Mouse (Mus musculus) cerebellum, adult 9-10 months (tissue): ENCODE results near the gene Nr1i3.

Source experiments
- DNase-seq: peaks from one replicate; pipeline ENCODE4 v3.0.0; 2022

The Nr1i3 gene

DNA sequence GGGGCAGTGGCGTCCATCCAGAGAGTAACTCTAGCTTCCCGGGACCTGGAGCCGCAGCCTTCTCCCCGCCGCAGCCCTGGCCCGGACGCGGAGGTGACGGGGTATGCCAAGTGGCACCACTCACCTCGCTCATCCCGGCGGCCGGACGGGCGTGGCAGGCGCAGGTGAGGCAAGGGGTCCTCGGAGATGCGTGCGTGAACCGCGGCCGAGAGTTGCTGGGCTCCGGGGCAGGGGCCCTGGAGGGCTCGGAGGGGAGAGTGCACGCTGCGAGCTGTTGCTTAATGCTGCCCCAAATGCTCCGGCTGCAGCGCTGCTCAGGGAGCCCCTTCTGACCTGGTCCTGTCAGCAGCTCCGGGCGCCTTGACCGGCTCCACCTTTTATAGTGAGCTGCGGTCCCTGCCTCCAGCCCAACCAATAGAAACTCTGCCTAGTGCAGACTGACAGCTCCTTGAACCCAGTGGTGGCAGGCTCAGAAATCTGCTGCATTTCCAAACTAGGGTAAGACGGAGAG lies 17.8 kb upstream of the Nr1i3 start, which contains the start of gene Pcp4l1:
Gene Pcp4l1 (minus strand): TSS at position 382 of the 511 bp plus-strand sequence.
- DNase-seq = peak; percentile 34

- DNase-seq = no peak
These were observed 14.2 kb upstream of the Nr1i3 start for GRCm38 (mm10) chr1:171199532-171199931.

DNA sequence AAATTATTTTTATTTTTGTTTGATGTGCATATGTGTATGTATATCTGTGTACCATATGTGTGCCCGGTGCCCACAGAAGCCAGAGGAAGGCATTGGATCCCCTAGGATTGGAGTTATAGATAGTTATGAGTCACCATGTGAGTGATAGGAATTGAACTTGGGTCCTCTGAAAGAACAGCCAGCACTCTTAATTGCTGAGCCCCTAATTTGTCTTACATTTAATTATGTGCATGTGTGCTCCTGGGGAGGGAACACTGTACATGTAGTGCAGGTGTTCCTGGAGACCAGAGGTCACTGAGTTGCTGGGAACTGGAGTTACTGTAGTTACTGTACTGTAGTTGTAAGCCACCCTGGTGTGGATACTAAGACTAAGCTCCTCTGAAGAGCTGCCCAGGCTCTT lies 13.0 kb upstream of the Nr1i3 start:
- no peak for DNase-seq

DNA sequence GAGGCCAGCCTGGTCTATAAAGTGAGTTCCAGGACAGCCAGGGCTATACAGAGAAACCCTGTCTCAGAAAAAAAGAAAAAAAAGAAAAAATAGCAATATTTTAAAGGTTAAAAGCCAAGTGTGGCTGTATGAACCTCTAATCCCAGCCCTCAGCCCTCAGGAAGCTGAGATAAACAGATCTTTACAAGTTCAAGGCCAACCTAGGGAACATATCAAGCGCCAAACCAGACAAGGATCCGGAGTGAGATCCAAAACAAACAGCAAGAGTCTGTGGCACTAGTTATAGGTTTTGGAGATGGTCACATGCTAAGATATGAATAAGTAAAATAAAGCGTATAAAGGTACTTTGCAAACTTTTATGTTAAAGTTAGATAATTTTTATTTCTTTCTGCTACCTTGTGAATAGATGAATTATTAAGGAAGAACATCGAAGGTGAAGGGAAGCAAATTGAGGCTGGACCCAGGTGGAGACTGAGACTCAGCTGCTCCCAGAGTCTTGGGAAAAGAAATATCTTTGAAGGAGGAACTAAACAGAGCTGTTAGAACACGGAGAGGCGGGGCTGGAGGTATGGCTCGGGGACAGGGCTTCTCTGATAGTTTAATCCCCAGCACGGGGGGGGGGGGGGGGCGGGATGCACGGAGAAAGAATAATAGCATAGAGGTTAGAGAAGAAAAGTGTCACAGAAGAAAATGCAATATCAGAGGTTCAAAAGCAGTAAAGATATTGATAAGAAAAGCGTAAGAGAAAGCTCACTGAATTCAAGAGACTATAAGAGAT lies 10.1 kb upstream of the Nr1i3 start:
- no peak for DNase-seq

- DNase-seq = no peak
These were observed 9.5 kb upstream of the Nr1i3 start for GRCm38 (mm10) chr1:171204249-171204644.

DNA sequence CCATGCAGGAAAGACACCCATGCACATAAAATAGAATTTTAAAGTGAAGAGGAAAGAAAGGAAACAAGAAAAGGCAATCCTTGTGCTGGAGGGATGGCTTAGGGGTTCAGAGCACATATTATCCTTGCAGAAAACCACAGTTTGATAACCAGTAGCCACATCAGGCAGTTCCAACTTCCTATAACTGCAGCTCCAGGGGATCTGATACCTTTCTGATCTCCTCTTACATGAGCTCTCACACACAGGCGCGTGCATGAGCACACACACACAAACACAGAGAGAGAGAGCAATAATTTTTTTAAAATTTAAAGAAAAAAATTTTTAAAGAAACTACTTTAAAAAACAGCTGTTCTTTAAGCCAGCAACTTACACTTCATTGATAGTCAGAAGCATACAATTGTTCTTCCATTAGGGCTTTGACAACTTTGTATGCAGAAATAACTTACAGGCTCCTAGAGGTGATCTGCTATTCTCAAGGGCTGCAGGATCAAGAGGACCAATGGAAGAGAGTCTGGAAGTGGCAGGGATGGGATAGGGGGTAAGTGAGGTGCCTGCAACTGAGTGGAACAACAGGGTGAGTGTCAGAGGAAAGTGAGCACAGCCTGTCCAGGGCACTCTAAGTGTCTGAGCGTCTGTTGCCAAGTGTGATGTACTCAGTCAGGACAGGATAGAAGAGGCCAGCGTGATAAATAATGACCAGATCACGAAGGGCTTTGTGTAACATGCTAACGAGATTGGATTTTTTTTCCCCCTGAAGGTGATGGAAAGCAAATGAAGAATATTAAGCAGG lies 7.9 kb upstream of the Nr1i3 start:
- DNase-seq = no peak

- no peak for DNase-seq
These were observed 4.4 kb upstream of the Nr1i3 start for GRCm38 (mm10) chr1:171209409-171209808.

DNA sequence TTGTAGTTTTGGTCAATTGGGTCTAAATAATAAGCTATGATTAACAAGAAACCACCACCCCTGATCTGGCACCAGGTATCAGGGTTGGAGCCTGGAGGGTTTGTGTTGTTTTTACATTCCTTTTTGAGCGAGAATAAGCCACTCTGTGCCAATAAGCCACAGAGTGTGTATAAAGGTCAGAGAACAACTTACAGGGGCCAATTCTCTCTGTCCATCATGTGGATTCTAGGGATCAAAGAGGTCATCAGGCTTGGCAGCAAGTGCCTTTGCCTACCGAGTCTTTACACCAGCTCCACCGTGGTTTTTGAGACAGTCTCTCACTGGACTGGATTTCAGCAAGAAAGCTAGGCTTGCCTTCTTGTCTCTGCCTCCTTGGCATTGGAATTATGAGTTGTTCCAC lies 916 bp upstream of the Nr1i3 start:
- DNase-seq = no peak

GRCm38 (mm10) chr1:171216241-171216955 lies 2.6 kb downstream of the Nr1i3 start:
- no peak for DNase-seq

DNA sequence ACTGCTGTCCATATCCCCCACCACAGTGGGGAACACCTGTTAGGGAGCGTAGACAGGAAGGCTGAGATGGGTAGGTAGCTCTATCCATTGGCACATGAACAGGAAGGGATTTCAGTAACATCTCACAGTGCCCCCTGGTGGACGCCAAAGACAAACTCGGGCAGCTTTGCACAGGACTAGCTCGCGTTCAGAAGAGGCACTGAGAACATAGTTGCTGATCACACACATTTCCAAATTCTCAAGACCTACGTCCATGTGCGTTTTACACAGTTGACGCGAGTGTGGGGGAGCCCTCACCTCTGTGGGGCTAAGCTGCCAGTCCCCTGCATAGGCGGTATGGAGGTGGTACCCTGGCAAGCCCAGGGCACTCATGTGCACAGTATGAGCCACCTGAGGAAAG lies 7.1 kb downstream of the Nr1i3 start:
- peak; percentile 88 for DNase-seq

DNA sequence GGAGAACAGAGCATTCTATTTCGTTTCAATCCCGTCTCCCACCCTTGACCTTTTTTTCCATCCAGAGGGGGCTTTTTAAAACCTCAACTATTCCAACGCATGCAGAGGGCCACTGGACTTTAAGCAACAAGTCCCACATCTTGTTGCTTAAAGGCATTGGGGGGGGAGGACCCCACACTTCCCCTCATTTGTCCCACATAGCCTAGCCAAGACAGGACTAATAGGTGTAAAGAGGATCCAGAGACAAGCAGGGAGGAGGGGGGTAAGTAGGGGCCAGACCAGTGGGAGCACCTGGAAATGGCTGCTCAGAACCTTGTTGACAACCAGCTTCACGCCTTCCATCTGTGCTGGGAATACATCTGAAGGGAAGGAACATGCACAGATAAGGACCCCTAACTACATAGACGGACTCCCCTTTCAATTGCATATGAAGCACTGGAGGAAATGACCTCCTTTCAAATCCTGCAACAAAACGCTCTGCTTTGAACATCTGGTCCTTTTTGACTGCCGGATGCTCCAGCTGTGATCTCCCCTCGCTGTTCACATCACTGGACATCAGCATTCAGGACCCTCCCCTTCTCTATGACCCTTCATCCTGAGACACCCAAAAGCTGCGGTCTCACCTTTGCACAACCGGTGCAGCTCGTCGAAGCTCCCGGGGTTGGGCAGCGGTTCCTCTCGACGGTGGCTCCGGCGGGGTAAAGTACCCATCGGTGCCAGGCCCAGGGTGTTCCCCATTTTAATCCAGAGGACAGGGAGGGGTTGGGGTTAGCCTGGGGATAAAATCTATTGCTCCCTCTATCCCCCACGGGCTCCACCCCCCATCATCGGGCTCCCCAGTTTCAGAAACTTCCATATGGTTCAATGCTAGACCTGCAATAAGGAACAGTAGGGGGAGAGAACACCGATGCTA lies 7.8 kb downstream of the Nr1i3 start:
- peak; percentile 58 for DNase-seq

- peak; percentile 99 for DNase-seq
These were observed 8.7 kb downstream of the Nr1i3 start, which contains the start of gene Tomm40l for GRCm38 (mm10) chr1:171222238-171223155. TSS of gene Tomm40l (minus strand) at chr1:171222514.

GRCm38 (mm10) chr1:171223168-171223567 lies 9.4 kb downstream of the Nr1i3 start:
- DNase-seq = peak; percentile 62

DNA sequence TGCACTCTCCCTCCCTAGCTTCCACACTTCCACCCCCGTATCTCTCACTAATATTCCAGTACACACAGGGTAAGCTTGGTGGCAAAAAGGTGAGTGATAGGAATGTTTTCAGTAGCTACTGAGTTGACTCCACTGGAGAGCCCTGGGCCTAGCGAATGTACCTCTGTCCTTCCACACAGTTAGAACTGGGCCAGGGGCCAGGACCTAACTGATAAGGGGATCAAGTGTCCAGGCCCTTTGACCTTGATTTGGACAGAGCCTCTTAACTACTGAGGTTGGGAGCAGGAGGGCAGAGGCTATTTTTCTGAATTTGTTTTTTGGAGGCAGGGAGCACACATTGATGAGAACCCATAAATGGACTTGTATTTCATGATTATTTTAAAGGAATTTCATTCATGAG lies 10.0 kb downstream of the Nr1i3 start:
- peak; percentile 57 for DNase-seq

GRCm38 (mm10) chr1:171224857-171225256 lies 11.1 kb downstream of the Nr1i3 start, which contains the start of gene Apoa2:
TSS of gene Apoa2 (plus strand) at chr1:171225054.
- no peak for DNase-seq

- no peak for DNase-seq
These were observed 13.0 kb downstream of the Nr1i3 start for GRCm38 (mm10) chr1:171226780-171227179.

GRCm38 (mm10) chr1:171227879-171228278 lies 14.1 kb downstream of the Nr1i3 start:
- DNase-seq = no peak

DNA sequence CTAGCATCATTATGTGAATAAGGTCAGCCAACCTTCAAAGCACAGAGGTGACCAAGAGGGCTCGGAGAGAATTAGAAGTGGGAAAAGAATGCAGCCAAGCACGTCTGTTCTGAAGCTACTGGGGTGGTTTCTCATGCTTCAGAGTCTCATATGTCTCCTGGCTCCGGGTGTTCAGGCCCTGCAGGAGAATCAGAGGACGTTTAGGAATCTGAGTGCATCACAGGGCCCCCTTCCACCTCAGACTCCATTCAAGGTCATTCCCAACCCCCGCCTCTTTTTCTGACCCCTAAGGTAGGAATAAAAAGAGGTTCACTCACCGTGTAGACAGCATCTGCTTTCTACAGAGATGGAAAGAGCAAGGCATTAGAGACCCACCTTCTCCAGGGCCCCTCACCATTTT lies 16.0 kb downstream of the Nr1i3 start:
- no peak for DNase-seq

DNA sequence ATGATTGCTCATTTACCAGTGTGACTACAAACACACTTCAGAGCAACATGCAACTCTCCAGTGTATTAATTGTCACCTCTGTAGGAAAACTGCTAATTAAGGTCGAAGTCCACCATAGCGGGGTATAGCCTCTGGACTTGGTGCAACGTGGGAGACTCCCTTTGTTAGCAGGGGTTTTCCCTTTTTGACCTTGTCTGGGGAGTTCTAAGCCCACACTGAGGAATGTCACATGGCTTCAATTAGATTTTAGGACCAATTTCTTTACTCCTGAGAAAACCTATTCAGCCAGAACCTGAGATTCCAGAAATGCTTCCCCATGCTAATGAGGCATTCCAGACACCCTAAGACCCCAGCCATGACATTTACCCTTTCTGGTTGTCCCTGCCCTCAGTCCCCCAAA lies 16.4 kb downstream of the Nr1i3 start:
- DNase-seq = no peak

- no peak for DNase-seq
These were observed 18.1 kb downstream of the Nr1i3 start for GRCm38 (mm10) chr1:171231844-171232243.

- no peak for DNase-seq
These were observed 18.6 kb downstream of the Nr1i3 start for GRCm38 (mm10) chr1:171232348-171232747.
